Mouse (Mus musculus) adrenal gland, adult 8-10 months (tissue): ENCODE data around the gene Zbtb22. TPM values are rescaled to one million over a fixed set of nuclear protein-coding genes. Genes with fewer than 3 reads are reported as not detected.
A peak's percentile ranks its signal among the peaks of the same experiment; 100 is the strongest.
"Not testable (repeated sequence)": the region's sequence is repeated elsewhere in the genome, so short reads cannot be mapped to it uniquely, and the experiment has no call there.

Experiments used
- DNase-seq: peaks from one replicate; pipeline ENCODE4 v3.0.0; 2022
- total RNA-seq, 4 experiments: library from RNA; stranded (reverse); gene quantifications; 2 replicates each; pipeline ENCODE4 v1.2.4; 2022

The Zbtb22 gene
- total RNA-seq, 4 experiments from 2014 or later: 35.3 to 39.7 (median 37.5) TPM

DNA sequence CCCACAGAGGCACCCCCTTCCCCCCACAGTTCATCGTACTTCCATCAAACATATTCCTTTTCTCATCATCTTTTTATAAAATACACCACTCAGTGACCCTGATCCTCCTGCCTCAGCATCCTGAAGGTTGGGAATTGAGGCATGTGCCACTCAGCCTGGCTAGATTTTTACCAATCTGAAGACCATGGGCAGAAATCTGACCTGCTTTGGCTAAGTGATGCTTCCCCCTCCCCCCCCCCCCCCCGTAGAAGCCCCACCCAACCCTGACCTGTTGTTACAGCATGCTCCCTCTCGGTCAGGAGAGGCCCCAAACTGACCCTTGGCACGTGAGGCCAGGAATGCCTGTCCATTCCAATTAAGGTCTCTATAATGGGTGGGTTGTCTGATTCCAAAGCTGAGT is 10.9 kb upstream of the Zbtb22 start, which contains the start of gene Platr17:
Gene Platr17 (plus strand): TSS at position 301 of the 400 bp plus-strand sequence.
- not testable (repeated sequence) for DNase-seq

- DNase-seq: no peak
These were observed 7.2 kb upstream of the Zbtb22 start for GRCm38 (mm10) chr17:33908331-33909076.

- DNase-seq: peak; percentile 98
These were observed 6.4 kb upstream of the Zbtb22 start, which contains the start of gene Daxx for GRCm38 (mm10) chr17:33909077-33909868. Gene Daxx (plus strand): TSS chr17:33909414.

DNA sequence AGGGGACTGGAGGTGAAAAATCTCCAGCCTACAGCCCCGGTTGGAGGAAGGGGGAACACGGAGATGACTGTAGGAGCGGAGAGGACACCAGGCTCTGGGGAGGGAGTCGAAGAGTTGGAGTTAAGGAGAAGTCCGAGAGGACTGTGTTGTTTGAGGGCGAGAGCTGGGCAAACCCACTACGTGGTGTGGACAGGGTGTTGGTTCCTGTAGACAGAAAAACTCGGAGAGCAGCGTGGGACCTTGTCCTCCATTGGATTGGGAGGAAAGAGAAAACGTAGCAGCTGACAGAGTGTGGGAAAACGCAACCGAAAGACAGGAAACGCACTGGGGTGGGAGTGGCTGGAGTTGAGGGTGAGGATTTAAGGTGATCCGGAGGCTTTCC is 5.8 kb upstream of the Zbtb22 start:
- peak; percentile 66 for DNase-seq

GRCm38 (mm10) chr17:33910346-33911051 is 5.2 kb upstream of the Zbtb22 start:
- no peak for DNase-seq

DNA sequence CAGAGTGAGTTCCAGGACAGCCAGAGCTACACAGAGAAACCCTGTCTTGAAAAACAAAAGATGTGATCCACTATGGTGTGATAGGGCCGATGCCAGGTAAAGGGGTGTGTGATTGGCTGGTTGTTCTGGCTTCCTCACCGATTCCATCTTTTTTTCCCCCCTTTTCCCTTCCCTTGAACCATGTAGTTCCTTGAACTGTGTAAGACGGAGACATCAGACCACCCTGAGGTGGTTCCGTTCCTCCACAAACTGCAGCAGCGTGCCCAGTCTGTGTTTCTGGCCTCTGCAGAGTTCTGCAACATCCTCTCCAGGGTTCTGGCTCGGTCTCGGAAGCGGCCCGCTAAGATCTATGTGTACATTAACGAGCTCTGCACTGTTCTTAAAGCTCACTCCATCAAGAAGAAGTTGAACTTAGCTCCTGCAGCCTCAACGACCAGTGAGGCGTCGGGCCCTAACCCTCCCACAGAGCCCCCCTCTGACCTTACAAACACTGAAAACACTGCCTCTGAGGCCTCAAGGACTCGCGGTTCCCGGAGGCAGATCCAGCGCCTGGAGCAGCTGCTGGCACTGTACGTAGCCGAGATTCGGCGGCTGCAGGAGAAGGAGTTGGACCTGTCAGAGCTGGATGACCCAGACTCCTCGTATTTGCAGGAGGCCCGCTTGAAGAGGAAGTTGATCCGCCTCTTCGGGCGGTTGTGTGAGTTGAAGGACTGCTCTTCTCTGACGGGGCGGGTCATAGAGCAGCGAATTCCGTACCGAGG is 4.5 kb upstream of the Zbtb22 start:
- DNase-seq: no peak

GRCm38 (mm10) chr17:33911813-33912414 is 3.8 kb upstream of the Zbtb22 start:
- DNase-seq: no peak

DNA sequence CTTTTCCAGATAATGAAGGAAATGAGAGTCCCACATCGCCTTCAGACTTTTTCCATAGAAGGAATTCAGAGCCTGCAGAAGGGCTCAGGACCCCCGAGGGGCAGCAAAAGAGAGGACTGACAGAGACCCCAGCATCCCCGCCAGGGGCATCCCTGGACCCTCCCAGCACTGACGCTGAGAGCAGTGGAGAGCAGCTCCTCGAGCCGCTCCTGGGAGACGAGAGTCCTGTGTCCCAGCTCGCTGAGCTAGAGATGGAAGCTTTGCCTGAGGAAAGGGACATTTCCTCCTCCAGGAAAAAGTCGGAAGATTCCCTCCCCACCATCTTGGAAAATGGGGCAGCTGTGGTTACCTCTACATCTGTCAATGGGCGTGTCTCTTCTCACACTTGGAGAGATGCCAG is 2.4 kb upstream of the Zbtb22 start:
- DNase-seq: no peak

GRCm38 (mm10) chr17:33913905-33914304 is 1.8 kb upstream of the Zbtb22 start:
- no peak for DNase-seq

- no peak for DNase-seq
These were observed 724 bp upstream of the Zbtb22 start for GRCm38 (mm10) chr17:33914969-33915391.

DNA sequence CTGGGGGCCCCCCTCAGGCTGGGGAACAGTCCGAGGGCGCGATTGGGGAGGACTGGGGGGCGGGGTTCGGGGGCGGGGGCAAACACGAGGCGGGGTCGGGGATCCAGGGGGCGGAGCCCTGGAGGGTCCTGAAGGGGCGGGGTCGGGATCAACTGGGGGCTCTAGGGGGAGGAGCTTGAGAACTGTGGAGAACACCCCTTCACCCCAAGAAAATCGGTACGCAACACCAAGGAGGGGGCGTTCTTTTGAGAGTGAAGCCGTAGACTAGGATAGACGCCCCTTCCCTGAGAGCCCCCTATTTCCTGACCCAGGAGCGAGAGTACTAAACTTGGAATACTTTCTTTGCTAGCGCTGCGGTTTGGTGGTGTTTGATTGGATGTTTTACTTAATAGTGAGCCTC is 590 bp downstream of the Zbtb22 start:
- no peak for DNase-seq

DNA sequence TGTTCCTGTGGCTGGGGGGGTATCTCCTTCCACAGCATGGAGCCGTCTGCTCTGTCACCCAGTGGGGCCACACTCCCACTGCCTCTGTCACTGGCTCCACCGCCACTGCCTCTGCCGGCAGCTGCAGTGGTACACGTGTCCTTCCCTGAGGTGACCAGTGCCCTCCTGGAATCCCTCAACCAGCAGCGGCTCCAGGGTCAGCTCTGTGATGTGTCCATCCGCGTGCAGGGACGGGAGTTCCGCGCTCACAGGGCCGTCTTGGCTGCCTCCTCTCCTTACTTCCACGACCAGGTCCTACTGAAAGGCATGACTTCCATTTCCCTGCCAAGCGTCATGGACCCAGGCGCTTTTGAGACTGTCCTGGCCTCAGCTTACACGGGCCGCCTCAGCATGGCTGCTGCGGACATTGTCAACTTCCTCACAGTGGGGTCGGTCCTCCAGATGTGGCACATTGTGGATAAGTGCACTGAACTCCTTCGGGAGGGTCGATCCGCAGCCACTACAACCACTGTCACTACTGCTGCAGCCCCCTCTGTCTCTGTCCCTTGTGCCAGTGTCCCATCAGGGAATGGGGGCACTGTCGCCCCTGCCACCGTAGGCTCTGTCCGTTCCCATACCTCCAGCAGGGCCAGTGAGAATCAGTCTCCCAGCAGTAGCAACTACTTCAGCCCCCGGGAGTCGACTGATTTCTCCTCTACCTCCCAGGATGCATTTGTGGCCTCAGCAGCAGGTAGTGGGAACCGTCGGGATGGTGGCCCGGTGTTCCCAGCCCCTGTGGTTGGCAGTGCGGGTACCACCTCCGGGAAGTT is 1.3 kb downstream of the Zbtb22 start:
- DNase-seq: peak; percentile 55

DNA sequence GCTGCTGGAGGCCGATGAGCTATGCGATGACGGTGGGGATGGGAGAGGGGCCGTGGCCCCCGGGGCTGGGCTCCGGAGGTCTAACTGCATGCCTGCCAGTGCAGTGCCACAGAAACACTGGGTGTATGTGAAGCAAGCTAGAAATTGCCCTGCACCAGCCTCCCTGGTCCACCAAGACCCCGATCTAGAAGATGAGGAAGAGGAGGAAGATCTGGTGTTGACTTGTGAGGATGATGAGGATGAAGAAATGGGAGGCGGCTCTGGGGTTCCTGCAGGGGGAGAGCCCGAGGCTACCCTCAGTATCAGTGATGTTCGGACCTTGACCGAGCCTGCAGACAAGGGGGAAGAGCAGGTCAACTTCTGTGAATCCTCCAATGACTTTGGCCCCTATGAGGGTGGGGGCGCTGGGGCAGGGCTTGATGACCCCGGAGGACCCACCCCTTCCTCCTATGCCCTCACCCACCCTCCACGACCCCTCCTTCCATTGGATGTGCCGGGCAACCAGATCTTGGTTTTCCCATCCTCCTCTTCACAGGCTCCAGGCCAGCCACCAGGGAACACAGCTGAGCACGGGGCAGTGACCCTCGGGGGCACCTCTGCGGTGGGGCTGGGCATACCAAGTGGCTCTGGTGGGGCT is 2.1 kb downstream of the Zbtb22 start:
- no peak for DNase-seq

- no peak for DNase-seq
These were observed 2.8 kb downstream of the Zbtb22 start for GRCm38 (mm10) chr17:33918293-33919203.

GRCm38 (mm10) chr17:33919351-33920281 is 3.9 kb downstream of the Zbtb22 start:
- DNase-seq: peak; percentile 90

DNA sequence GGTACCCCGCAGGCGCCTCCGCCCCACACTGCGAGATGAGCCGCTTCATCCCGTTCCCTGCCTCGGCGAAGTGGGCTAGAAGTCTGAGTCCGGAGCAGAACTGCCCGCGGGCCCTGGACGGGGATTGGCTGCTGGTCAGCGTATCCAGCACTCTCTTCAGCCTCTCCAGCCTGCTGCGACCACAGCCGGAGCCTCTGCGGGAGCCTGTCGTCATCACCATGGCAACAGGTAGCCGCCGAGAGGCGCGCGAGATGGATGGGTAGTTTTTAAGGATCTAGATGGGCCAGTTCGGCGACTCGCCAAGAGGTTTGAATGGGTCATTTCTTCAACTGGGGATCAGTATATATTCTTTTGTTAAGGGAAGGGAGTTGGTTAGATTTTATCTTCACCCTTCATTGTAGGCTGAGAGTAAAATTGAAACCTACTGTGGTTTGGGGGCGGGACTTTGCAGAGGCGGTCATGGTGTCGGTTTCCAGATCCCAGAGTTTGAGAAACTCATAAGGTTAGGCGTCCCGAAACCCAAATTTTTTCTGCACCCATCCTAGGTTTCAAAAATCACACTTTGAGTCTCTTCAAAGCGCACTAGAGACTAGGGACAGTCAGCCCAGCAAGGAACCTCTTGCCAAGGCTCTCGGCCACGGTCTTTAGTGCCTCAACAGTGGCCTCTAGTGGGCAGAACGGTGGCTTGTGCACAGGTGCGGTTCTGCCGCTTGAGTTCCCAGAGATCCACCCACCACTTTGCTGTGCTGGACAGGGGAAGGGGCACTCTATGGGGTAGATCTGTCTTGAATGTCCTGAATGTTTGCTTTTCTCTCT is 4.8 kb downstream of the Zbtb22 start:
- DNase-seq: peak; percentile 79

DNA sequence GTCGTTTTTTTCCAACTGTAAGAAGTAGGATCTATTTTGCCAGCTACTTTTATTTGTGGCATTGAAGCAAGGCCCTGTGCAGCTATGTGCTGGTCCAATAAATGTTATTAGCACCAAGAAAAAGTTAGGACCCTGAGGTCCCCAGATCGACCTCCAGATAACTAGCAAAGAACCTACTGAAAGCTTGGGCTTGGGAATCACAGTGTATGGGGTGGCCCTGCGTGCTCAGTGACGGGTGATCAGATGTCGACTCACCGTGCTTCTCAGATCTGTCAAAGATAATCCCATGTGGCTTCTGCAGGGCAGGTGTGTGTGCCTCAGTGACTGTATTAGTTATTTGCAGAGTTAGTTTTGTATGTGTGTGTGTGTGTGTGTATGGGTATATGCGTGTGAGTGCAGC is 5.7 kb downstream of the Zbtb22 start:
- no peak for DNase-seq
